Mouse (Mus musculus): ENCODE measurements around the gene Rapgef5.
"Not testable (repeated sequence)": the region's sequence is repeated elsewhere in the genome, so short reads cannot be mapped to it uniquely, and the experiment has no call there.

The Rapgef5 gene

DNA sequence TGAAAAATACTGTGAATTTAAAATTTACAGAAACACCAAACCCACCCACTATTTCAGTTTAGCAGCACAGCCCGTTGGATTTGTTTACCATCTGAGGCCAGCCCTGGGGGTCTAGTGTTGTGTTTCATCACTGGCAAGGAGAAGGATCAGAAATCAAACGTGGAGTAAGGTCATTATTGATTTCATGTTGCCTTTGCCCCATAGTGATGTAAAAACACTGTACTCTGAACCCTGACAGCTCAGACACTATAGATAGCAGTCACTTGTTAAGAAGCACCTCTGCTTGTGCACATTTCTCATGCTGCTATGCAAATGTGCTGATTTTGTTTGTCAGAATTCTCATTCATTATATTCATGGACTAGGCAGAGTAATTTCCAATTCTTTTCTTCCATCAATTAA, 265.1 kb downstream of the Rapgef5 start:
- DNase-seq = no peak

DNA sequence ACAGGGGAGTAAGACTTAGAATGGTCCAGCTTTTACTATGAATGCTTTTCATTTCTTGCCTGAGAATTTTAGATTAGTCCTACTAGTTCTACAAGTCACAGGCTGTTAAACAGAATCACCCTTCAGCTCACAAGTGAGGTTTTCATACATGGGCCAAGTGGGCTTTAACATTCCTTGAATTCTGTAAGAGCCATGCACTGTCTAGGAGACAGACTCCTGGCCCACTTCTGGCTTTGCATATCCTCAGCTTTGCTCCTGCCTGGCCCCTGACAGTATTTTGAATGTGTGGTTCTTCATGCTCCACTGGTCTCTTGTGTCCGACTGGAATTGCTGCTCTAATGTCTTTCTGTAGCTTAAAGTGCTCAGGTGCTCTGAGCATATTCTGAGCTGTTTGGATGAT, 267.1 kb downstream of the Rapgef5 start:
- DNase-seq = no peak

DNA sequence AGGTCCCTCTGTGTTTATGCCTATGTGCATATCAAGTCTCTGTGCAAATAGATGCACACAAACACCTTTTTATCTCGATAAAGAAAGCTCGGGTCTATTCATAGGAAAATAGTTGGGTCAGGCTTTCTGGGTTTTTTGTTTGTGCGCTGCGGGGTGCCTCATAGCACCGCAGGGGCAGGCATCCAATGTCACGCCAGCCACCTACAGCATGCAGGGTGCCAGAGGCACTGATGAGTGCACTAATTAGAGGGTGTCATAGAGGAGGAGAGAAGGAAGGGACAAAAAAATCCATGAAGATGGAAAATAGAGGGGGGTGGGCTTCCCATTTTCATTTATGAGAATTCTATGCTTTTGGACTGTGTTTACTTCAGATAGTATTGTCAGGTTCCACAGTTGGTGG, 270.3 kb downstream of the Rapgef5 start:
- DNase-seq = no peak

DNA sequence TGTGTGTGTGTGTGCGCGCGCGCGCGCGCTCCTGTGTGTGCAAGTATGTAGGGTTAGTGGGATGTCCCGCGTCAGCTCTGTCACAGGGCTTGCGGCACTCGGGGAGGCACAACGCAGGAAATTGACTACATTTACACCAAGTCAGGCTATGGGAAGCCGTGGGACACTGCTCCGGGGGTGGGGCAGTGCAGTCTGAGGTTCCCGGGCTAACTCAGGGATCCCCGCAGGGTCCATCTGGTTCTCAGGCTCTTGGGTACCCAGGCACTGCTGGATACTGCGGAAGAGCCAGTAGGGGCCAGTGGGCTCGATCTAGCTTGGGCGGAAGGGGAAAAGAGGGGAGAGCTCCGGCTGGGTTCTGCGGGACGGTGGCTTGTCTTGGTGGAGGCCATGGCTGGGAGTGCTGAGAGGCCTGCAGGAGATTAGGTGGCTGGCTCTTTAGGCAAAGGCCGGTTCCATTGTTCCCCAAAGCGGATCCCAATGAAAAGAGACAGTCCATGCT, 272.3 kb downstream of the Rapgef5 start:
- no peak for DNase-seq

DNA sequence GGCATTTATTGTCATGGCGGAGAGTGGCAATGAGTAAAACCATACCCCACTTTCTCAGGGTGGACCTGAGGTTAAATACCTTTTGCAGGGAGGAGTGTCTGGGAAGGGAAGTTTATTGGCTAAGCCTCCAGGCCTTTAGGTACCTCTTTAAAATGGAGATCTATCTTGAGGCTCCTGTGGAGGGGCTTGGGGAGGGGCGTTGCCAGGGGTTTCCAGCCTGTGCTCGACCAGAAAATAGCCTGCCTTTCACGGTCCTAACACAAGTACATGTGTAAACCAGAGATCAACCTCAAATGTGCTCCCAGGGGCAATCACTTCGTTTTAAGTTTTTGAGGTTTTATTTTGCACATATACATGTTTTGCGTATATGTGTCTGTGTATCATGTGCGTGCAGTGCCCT, 272.7 kb downstream of the Rapgef5 start:
- no peak for DNase-seq

DNA sequence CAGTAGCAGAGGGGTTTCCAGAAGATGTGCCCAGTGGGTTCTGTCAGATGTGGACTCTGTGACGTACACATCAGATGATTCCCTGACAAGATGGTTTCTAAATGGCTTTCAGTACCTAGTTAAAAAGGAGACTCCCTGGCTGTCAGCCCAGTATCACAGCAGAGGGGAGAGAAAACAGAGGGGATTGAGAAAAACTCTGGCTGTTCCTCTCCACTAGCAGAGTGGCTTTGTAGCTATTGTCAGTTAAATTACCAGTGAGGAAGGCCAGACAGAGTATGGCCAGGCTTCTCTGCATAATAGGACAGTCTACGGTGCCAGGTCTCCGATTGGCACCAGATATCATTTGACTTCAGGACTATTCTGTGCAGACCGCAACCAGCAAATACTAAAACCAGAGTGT, 279.0 kb downstream of the Rapgef5 start:
- no peak for DNase-seq

DNA sequence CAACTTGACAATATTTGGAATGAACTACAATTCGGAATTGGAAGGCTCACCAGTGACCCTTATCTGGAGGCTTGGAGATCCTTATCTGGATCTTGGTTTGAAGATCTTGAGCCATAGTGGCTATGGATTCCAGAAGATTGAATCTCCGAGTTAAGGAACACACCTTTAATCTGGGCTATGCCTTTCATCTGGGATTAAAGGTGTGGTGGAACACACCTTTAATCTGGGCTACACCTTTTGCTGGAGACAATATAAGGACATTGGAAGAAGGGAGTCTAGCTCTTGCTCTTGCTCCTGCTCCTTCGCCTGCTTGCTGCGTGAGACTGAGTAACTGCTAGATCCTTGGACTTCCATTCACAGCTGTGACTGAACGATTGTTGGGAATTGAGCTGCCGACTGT, 287.7 kb downstream of the Rapgef5 start, which contains the start of gene Cdca7l:
Gene Cdca7l (plus strand): TSS at position 301 of the 400 bp plus-strand sequence.
- not testable (repeated sequence) for DNase-seq

DNA sequence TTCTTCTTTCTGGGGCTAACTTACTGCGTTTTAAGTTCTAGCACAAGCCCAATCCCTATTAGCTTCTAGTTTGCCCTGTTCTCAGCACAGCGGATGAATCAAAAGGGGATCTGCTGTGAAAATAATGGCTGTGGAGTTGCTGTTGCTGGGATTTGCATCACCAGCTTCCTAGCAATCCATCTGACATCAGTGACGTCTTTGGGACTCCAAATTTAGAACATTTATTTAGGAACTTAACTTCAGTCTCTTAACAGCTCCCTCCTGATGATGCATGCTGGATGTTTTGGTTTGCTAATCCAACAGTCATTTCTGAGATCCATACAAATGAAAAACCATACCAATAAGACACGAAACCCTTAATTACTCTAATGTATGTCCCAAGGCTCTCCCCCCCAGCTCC, 289.3 kb downstream of the Rapgef5 start:
- no peak for DNase-seq

DNA sequence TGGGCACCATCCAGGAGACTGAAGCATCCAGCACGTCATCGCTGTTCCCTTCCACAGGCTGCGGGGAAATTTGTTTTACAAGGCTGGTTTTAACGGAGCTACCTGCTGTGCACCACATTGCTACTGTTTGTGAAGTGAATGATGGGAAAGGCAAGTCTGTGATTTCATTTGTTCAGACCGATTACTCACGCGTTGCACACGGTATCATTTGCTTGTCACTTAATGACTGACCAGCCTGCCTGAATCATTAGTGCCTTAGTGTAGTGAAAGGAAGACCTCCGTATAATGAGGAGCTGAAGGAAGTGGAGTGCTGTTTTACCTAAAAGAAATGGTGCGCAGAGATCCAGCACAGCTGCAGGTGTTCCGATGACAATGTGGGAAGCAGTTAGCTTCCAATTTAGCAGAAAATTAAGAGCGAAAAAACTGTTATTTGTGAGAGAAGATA, 289.8 kb downstream of the Rapgef5 start:
- DNase-seq = no peak

DNA sequence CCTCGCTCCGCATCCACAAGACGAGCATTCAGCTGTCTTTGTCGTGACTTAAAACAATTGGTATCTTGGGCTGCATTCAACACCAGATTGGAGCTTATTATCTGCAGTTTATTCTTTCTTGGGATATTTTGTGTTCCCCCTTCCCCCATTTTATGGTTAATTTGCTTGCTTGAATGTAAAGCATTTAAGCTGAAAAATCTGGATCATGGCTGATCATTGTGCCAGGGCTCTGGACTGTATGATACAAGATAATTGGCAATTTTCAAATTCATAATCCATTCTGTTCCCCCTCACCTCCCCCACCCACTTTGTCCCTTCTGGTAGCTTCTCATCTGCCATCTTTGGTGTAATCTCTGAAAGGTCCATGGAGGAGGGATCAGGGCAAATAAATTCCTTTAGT, 290.2 kb downstream of the Rapgef5 start:
- no peak for DNase-seq

DNA sequence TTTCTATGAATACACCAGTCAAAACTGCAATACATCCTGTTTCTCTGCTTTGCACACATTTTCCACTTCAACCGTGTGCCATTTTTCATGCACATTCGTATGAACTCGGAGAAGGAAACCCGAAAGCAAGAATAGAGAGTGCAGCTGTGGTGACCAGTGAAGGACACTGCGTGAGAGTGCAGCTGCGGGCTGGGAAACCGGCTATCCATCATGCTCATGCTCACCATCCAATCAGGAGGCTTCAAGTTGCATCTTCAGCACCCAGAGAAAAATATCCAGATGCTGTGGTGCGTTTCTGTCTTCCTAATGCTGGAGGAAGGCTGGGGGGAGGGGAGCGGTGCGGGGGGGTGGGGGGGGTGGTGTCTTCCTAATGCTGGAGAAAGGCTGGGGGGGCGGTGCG, 291.4 kb downstream of the Rapgef5 start:
- no peak for DNase-seq

DNA sequence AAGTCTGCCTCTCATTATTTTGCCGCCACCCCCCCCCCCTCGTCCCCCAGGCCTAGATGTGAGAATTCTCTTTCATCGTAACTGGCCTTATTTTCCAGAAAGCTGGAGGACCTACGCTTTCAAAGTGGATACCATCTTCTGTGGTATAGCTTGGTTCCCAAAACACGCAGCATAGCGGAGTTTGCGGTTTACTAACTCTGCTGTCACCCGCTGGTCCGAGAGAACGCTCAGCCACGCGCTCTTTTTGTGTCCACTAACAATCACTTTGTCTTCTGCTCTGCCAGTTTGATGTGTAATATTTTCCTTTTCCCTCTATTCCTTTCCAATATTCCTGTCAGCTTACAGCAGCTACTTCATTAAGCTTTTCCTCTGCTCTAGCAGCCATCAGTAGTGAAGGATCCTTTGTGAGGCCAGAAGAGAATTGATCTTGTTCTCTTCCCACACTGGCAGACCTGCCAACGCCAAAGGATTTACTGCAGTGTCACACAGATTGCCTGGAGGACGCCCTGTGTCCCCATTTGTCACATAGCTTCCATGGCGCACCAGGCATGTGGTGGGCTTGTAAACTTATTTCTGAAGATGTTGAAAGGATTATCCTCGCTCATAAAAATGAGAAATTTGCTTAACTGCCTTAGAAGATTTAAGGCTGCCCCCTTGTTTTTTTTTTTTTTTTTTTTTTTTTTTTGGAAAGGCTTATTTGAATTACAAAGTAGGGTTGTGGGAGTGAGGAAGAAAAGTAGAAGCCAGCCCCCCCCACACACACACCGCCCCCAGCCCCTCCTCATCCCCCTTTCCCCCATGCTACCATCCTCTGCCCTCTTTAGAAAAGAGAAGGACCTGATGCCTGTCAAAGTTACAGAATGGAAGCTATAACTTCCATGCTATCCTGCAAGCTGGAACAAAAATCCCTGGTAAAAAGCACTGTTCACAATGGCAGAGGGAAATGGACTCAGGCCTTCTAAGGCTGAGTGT, 292.4 kb downstream of the Rapgef5 start:
- no peak for DNase-seq
